Mouse (Mus musculus) erythroblast, adult 5-6 weeks (primary cell): ENCODE results near the gene Dapk1. TPM values are rescaled to one million over a fixed set of nuclear protein-coding genes. Genes with fewer than 3 reads are reported as not detected.
"Not testable (repeated sequence)": the region's sequence is repeated elsewhere in the genome, so short reads cannot be mapped to it uniquely, and the experiment has no call there.

Source experiments
- ATAC-seq: replicated peaks from 2 replicates; pipeline ENCODE4 v1.8.0; 2016; ENCODE audit warnings: moderate number of reproducible peaks, mild to moderate bottlenecking, moderate TSS enrichment, inconsistent platforms; ENCODE audit not compliant: poor library complexity, low FRiP score, severe bottlenecking
- total RNA-seq, 2 experiments: library from RNA; stranded (forward) in 1 of 2; stranded (reverse) in 1 of 2; fragments of 150-400 nt in 1 of 2; fragments of 200-764, 138-1000 nt in 1 of 2; gene quantifications; 2 replicates each; pipeline versions ENCODE4 v1.2.3 to v1.2.4; 2015 to 2017; ENCODE audit warnings: low replicate concordance in 2 of 2

Dapk1 gene
- total RNA-seq (2015; ENCODE audit: low replicate concordance) (2.3 TPM in 2 replicates), total RNA-seq (2017; ENCODE audit: low replicate concordance) (1.4 and 2.0 TPM in 2 replicates)

GRCm38 (mm10) chr13:60601436-60602415 lies at the start of gene Dapk1:
Gene Dapk1 (plus strand): TSS chr13:60601947.
- no peak for ATAC-seq

DNA sequence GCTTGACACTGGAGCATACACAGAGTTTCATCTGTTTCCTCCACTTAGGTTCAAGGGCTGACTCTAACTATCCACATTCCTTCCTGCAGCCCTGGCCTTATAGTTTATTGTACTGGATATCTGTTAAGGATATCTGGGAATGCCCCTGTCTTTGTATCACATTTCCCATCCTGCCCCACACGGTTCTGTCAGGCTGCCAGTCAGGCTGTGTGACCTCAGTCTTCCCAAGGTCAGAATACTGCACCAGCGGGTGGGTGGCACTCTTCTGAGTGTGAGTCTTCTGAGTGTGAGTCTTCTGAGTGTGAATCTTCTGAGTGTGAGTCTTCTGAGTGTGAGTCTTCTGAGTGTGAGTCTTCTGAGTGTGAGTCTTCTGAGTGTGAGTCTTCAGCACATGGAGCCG lies 48.4 kb upstream of the Dapk1 start:
- no peak for ATAC-seq

DNA sequence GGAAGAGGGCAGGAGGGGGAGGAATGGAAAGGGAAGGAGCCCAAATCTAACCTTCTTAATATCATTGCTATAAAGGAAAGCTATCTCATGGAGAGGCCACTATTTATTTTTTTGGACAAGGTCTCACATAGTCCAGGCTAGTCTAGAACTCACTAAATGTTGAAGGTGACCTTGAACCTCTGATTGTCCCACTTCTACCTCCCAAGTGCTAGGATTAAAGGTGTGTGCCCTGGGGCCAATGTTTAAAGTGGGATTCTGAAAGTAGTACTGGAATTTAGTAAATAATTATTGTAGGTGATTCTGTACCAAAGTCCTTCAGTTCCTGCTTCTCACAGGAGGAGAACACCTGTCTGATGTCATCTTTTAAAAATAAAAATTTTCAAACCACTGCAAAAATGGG lies 45.3 kb upstream of the Dapk1 start:
- no peak for ATAC-seq

DNA sequence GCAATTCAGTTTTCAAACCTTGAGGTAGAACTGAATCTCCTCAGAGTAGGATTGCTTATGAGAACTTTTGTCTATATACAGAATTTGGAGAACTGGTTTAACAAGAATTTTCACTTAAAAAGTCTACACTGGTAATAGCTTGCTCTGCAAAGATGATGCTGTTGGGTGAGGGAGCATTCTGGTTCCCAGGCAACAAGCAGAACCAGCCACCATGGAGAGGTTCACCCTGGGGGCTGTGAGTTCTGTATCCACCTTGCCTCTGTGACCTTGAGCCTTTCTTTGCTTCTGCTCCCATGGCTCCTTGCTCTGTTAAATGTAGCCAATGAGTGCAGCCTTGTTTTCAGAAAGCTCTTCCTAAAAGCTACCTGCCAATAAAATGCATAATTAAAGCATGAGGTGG lies 44.8 kb upstream of the Dapk1 start:
- ATAC-seq: no peak

- ATAC-seq: no peak
Observed at GRCm38 (mm10) chr13:60564303-60564702, 37.4 kb upstream of the Dapk1 start.

GRCm38 (mm10) chr13:60568934-60569548 lies 32.7 kb upstream of the Dapk1 start:
- ATAC-seq: no peak

DNA sequence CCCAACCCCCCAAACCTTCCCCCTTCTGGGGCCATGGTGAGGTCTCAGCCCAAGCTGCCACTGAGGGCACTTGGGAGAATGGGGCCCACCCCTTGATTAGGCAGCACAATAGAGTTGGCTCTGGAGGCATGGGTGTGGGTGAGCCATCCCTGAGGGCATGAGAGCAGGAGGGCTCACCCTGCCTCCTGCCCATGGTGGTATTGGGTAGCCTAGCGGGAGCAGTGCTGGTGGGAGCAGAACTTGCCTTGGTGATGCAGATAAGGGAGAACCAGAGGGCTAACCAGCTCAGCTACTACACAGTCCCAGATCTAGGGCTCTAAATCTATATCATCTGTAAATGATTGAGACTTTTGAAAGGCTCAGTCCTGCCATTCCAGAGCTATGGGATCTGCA lies 32.2 kb upstream of the Dapk1 start:
- no peak for ATAC-seq

- ATAC-seq: no peak
Observed at GRCm38 (mm10) chr13:60573541-60573940, 28.2 kb upstream of the Dapk1 start.

DNA sequence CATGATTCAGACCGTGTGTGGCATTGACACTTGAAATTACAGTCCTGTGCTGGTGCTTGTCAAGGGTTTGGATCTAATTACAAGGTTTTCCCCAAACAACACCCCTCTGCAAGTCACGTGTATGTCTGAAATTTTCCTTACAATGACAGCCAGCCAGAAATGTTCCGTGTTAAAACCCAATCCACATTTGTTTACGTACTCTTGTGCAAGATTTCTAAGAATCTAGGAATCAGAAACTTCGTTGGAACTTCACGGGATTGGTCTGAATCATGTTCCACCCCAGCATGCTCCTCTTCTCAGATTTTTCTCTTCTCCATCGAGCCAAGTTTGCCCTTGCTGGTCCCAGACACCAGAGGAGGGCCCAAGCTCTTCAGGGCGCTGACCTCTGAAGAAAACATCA lies 27.8 kb upstream of the Dapk1 start:
- no peak for ATAC-seq

GRCm38 (mm10) chr13:60578541-60578940 lies 23.2 kb upstream of the Dapk1 start:
- no peak for ATAC-seq

GRCm38 (mm10) chr13:60594866-60595265 lies 6.9 kb upstream of the Dapk1 start:
- no peak for ATAC-seq

DNA sequence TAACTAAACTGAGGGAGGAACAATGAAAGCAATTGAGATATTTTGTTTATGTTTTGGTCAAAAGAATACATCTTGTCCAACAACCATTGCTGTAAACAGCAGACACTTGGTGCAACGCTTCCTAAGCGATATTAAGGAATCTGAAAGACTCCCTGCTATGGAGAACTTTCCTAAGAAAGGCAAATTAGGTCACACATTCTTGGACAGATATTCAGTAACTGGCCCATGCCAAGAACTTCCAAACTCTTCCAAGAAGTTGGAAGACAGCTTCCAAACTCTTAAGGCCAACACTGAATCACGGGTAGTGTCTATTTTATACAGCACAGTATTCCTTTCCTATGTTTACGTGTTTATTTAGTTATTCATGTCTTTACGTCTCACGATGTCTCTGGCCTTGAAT lies 6.2 kb upstream of the Dapk1 start:
- ATAC-seq: no peak

DNA sequence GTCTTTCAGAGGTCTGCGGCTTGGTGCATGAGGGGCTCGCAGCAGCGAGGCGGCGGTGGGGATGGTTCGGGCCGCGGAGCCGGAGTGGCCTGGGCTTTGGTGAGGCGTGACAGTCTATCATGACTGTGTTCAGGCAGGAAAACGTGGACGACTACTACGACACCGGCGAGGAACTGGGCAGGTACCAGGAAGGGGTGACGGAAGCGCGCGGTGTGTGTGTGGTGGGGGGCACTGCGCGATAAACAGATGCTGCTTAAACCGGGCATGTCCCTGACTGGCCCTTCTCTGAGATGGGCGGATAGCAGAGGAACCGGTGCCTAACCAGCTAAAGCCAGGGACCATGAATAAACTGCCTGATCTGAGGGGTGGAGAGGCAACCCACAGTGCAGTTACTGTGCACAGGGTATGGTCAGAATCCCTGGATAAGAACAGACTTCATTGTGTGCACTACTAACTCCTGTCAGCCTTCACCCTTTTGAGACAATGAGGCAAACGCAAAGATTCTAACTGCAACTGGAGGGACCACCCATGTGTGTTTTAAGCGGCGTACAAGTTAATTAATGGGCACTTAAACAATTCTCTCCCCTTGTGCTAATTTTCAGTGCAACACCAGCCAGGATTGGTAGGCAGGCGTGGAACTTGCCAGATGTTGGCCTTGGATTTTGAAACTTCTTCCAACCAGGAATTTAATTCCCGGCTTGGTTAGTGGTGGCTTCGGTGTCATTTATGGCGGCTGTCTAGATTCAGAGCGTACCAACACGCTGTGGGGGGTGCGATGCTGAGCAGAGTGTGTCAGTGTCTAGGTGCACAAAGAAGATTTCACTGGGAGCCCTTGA lies 887 bp downstream of the Dapk1 start:
- ATAC-seq: no peak

- ATAC-seq: no peak
Observed at GRCm38 (mm10) chr13:60603252-60603562, 1.5 kb downstream of the Dapk1 start.

DNA sequence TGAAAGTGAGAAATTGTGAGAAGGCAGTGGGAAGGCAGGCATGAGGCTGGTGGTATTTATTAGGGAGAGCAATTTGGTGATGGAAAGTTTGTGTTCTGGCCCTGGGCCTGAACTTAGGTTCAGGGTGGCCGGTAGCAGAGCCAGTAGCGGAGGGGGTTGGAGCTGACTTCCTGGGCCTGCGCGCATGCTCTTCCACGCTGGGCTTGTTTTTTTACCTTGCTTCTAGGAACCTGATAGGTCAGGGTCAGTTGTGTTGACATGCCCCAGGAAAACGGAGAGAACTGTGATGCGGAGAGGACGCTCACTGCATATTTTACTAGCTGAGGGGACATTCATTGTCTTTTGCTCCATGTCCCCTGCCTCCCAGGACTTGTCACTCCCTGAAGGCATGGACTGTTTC lies 5.7 kb downstream of the Dapk1 start:
- ATAC-seq: no peak

GRCm38 (mm10) chr13:60608411-60609046 lies 6.8 kb downstream of the Dapk1 start:
- ATAC-seq: no peak

DNA sequence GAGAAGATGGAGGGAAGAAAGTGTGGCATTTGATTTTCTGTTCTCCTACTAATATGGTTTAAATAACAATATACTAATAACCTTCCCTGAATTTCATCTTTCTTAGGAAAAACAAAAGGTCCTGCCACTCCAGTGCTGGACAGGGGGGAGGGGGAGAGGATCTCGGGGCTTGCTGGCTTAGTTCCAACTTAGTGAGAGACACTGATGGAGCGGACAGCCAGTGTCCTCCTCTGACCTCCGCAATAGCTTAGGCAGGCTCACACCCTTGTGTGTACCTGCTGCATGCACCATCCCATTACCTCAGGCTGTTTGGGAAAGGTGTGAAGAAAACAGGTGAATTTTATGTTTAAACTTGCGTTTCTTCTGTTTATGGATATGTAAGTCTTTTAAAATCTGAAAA lies 7.5 kb downstream of the Dapk1 start:
- no peak for ATAC-seq

GRCm38 (mm10) chr13:60610558-60610957 lies 8.8 kb downstream of the Dapk1 start:
- no peak for ATAC-seq

GRCm38 (mm10) chr13:60610971-60611370 lies 9.2 kb downstream of the Dapk1 start:
- ATAC-seq: not testable (repeated sequence)

DNA sequence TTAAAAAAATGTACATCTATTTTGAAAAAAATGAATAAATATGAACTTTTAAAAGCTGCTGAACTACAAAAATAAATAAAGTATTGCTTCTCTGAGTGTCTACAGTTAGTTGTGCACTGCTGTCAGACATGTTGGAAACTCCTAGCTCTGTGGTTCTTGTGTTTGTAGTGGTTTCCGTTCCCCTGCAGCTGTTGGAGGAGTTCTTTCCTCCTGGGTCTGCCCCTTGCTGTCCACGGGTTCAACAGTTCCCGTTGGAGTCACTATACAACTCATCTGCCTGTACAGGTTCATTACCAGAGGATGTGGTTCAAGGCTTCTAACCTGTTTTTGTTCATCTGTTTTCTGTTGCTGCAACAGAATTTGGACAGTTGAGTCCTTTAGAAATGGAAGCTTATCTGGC lies 10.4 kb downstream of the Dapk1 start:
- ATAC-seq: no peak
